Mouse (Mus musculus) kidney, embryonic 16.5 days (tissue): Measurements from ENCODE around the gene Pbx1. TPM values are rescaled to one million over a fixed set of nuclear protein-coding genes. Genes with fewer than 3 reads are reported as not detected.

ENCODE experiments used
- ATAC-seq: fragments of 200-750 bp; cut with Nextera tagmentation; 2 replicates; pipeline ENCODE4 v1.8.0; 2017; ENCODE audit warnings: moderate TSS enrichment; ENCODE audit not compliant: low FRiP score, low TSS enrichment
- H3K27ac ChIP-seq: fragments of 300-500 bp; sonication (generic); 2 replicates; pipeline ENCODE4 v1.5.1; 2014; ENCODE audit warnings: low read length
- H3K27me3 ChIP-seq: fragments of 300-500 bp; sonication (generic); 2 replicates; pipeline ENCODE4 v1.6.1; 2014; ENCODE audit warnings: low read length, control low read depth, mixed read lengths; ENCODE audit not compliant: insufficient read depth
- H3K36me3 ChIP-seq: fragments of 300-500 bp; sonication (generic); 2 replicates; pipeline ENCODE4 v1.6.1; 2014; ENCODE audit warnings: low read length, control low read depth, mixed read lengths; ENCODE audit not compliant: insufficient read depth
- H3K4me1 ChIP-seq: fragments of 300-500 bp; sonication (generic); 2 replicates; pipeline ENCODE4 v1.6.1; 2014; ENCODE audit warnings: low read length, control low read depth, mixed read lengths; ENCODE audit not compliant: insufficient read depth
- H3K4me2 ChIP-seq: fragments of 300-500 bp; sonication (generic); replicated peaks from 2 replicates; pipeline ENCODE4 v1.6.1; 2014; ENCODE audit warnings: low read depth, low read length
- H3K4me3 ChIP-seq: fragments of 300-500 bp; sonication (generic); 2 replicates; pipeline ENCODE4 v1.5.1; 2014; ENCODE audit warnings: mild to moderate bottlenecking, low read length
- H3K9ac ChIP-seq: fragments of 300-500 bp; sonication (generic); replicated peaks from 2 replicates; pipeline ENCODE4 v1.6.1; 2014; ENCODE audit warnings: low read length
- H3K9me3 ChIP-seq: fragments of 300-500 bp; sonication (generic); 2 replicates; pipeline ENCODE4 v1.6.1; 2016; ENCODE audit warnings: low read length, control low read depth
- whole genome bisulfite sequencing: fragments of 180-500 bp; shearing (Covaris S2); extraction: QIAGEN DNeasy Blood & Tissue Kit; methylation state at CpG from one replicate; pipeline ENCODE4 v1.1.7; 2014; 5-methylcytosine and 5-hydroxymethylcytosine counted together
- polyA plus RNA-seq: library from polyadenylated mRNA; unstranded; fragments of >200 nt; fragmentation: Nextera tagmentation; extraction: Ambion mirVana; gene quantifications from 2 replicates; pipeline ENCODE4 v1.2.1, GENCODE M21; 2015

Pbx1 gene
- polyA plus RNA-seq, 1 experiment from 2014 or later = 67.3 TPM

DNA sequence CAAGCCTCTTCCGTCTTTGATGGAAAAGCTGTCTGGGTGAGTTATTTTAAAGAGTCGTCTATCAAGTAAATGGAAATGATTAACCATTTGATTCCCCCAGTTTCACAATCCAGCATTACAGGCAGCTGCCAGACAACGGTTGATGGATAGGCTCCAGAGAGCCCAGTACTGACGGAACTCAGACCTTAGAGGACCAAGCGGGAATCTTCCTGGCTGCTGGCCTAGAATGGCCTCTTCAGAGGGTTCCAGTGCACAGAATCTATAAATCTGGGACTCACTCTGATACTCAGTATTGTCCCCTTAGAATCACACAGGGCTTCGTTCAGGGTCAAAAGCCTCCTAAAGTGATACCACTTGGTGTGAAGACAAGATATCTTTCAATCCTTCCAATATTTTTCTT, 216.6 kb downstream of the Pbx1 start:
- Histone ChIP-seq H3K36me3 (no peaks in the 10 kb centered on the region), H3K27ac (no peak overlapping the region), H3K4me3 (no peak overlapping the region), H3K27me3 (no peaks in the 10 kb centered on the region), H3K4me2 (no peak overlapping the region), H3K9ac (no peak overlapping the region), H3K9me3 (no peaks in the 10 kb centered on the region), H3K4me1 (peaks cover 44% of the 10 kb centered on the region)
- no peak for ATAC-seq
- 45% methylated on average over 6 of the region's 6 CpGs for WGBS

DNA sequence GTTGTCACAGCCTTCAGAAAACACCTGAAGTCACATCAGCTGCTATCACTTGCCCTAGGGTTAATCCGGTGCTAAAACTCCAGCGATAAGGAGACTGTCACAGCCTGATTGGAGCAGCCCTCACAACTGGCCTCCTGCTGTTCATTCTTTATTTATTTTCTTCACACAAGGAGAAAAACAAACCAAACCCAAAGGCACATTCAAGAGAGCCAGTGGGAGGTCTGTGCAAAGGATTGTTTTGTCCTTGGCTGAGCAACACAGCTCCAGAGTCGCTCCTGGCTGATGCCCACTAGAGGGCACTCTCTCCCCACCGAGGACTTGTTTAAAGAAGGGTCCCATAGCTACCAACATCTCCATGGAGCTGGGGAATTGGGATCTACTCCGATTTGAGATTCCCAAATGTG, 218.0 kb downstream of the Pbx1 start:
- no peak overlapping the region for H3K4me2 ChIP-seq
- H3K9ac ChIP-seq = no peak overlapping the region
- H3K27me3 ChIP-seq = no peaks in the 10 kb centered on the region
- H3K9me3 ChIP-seq = no peaks in the 10 kb centered on the region
- H3K36me3 ChIP-seq = peaks cover 5% of the 10 kb centered on the region
- no peak overlapping the region for H3K27ac ChIP-seq
- no peak overlapping the region for H3K4me3 ChIP-seq
- 10% methylated on average over 5 of the region's 5 CpGs for WGBS
- H3K4me1 ChIP-seq = peaks cover 34% of the 10 kb centered on the region
- ATAC-seq = peak; percentile 82

DNA sequence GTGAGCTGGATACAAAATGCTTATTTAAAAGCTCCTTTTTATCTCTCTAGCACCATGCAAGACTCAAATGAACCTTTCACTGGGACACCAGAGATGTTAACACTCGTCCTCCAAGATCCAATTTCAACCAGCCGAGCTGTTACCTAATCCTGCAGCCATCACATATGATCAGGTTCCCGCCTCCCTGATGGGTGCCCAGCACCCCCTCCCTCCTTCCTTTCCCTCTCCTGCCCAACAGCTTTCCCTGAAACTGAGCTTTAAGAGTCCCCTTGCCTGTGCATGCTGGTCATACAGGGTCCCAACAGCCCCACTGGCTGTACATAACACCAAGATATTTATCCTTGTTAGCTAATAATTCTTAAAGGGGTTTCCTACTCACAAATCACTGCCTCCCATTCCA, 218.5 kb downstream of the Pbx1 start:
- Histone ChIP-seq H3K9me3 (no peaks in the 10 kb centered on the region), H3K4me1 (peaks cover 34% of the 10 kb centered on the region), H3K27ac (no peak overlapping the region), H3K27me3 (no peaks in the 10 kb centered on the region), H3K9ac (no peak overlapping the region), H3K4me2 (no peak overlapping the region), H3K36me3 (peaks cover 9% of the 10 kb centered on the region), H3K4me3 (no peak overlapping the region)
- ATAC-seq = peak; percentile 29; the same call in 1 of the 2 replicates
- WGBS = 26% methylated on average over 3 of the region's 3 CpGs

DNA sequence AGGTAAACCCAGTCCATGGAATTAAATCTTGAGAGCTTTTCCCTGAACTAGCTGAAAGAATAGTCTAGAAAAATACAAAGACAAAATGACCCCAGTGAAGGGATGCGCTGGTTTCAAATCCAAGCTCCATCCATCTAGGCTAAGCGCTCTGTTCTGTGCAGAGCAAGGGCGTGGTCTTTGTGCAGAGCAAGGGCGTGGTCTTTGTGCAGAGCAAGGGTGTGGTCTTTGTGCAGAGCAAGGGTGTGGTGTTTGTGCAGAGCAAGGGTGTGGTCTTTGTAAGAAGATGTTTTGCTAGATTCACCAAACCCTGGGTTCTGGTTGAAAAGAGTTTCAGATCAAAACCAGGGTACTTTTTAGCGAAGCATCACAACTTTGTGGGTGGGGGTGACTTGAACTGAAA, 221.7 kb downstream of the Pbx1 start:
- Histone ChIP-seq H3K27me3 (no peaks in the 10 kb centered on the region), H3K9ac (no peak overlapping the region), H3K27ac (no peak overlapping the region), H3K9me3 (no peaks in the 10 kb centered on the region), H3K36me3 (peaks cover 21% of the 10 kb centered on the region), H3K4me3 (no peak overlapping the region), H3K4me1 (peaks cover 23% of the 10 kb centered on the region), H3K4me2 (no peak overlapping the region)
- WGBS = 93% methylated on average over 5 of the region's 5 CpGs
- ATAC-seq = no peak

DNA sequence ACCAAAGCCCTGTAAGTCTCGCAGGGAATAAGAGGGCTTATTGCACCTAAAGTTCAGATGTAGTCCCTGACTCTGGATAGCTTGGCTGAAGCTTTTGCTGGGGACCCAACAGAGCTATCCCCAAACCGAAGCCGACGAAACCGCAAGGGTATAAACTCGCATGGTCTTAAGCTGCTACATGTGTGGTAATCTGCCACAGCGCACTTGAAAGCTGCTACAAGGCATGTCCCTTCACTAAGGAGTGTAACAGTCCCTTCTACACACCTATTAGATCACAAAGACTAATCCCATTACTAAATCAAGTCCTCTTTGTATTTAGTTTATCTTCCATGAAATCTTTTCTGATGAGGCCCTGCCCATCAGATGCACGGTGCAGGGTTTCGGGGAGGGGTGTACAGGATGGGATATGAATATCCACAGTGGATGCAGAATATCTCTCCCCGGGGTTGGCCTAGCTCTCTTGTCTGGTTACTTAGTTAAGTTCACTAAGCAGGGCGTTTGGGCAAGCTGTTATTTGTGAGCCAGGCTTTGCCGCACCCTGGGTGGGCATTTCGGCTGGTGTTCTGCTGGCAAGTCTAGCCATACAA, 231.4 kb downstream of the Pbx1 start:
- Histone ChIP-seq H3K27me3 (no peaks in the 10 kb centered on the region), H3K4me1 (no peaks in the 10 kb centered on the region), H3K4me2 (no peak overlapping the region), H3K4me3 (no peak overlapping the region), H3K9ac (no peak overlapping the region), H3K36me3 (peaks cover 44% of the 10 kb centered on the region), H3K9me3 (no peaks in the 10 kb centered on the region), H3K27ac (no peak overlapping the region)
- 91% methylated on average over 13 of the region's 13 CpGs for WGBS
- no peak for ATAC-seq

DNA sequence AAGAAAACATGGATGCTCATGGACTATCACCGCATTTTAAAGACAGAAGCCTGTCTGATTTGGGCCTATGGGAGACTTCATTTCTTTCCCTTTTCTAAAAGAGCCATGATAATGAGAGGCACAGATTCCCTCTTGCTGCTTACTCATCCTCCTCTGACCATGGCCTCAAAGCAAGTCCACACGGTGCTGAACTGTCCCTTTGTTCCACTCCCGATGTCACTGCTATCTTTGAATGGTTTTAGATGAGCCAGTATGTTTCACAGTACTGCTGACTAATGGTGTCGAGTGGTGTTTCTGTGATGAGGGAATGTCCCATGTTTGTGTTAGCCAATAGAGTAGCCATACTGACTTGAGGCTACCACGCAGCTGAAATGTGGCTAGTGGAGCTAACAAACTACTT, 233.8 kb downstream of the Pbx1 start:
- Histone ChIP-seq H3K4me2 (no peak overlapping the region), H3K4me3 (no peak overlapping the region), H3K36me3 (peaks cover 60% of the 10 kb centered on the region), H3K4me1 (no peaks in the 10 kb centered on the region), H3K9me3 (no peaks in the 10 kb centered on the region), H3K9ac (no peak overlapping the region), H3K27me3 (no peaks in the 10 kb centered on the region), H3K27ac (no peak overlapping the region)
- no peak for ATAC-seq
- 86% methylated on average over 5 of the region's 5 CpGs for WGBS

DNA sequence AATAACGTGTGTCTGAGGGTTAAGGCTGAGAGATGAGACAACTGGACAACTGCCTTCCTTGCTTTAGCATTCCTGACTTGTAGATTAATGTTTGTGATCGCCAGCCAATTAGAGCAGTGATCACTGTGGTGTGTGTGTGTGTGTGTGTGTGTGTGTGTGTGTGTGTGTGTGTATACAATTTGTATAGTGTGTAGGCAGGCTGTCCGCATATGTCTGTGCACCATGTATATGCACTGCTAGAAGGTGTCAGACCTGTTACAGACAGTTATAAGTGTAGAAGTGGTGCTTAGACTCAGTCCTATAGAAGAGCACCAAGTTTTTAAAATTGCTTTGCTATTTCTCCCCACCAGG, 234.2 kb downstream of the Pbx1 start:
- Histone ChIP-seq H3K27ac (no peak overlapping the region), H3K4me1 (no peaks in the 10 kb centered on the region), H3K36me3 (peaks cover 60% of the 10 kb centered on the region), H3K9ac (no peak overlapping the region), H3K9me3 (no peaks in the 10 kb centered on the region), H3K4me2 (no peak overlapping the region), H3K27me3 (no peaks in the 10 kb centered on the region), H3K4me3 (no peak overlapping the region)
- no peak for ATAC-seq
- 82% methylated on average over 3 of the region's 3 CpGs for WGBS

DNA sequence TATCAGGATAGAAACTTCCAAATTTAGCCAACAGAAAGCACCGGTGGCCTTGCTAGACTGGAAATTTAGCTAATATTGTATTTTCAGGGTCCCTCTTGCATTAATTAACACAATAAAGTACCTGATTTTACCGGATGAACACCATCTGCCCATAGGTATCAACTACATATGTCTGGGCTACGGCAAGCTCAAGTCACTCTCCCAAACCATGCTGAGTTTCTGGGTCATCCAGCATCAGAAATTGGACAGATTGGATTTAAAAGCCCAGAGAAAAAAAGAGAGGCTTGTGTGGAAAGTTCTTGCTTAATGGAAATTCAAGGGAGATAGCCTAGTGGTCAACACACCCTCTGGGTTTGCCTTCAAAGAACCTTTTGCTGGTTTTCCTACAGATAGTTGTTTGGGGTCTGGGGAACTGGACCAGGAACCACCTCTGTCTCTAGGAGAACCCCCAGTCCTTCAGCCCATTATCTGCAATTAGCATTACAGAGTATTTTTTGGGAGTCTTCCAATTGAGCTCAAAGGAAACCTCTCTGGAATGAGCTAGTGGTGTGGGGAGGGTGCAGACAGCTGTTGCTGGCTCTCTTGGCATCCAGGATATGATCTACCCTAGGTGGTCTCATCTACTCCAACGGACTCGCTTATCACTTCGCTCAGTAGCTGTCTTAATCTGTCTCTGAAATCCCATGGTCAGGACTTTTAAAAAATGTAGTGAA, 234.7 kb downstream of the Pbx1 start:
- H3K27me3 ChIP-seq = no peaks in the 10 kb centered on the region
- no peaks in the 10 kb centered on the region for H3K4me1 ChIP-seq
- H3K9me3 ChIP-seq = no peaks in the 10 kb centered on the region
- no peak overlapping the region for H3K9ac ChIP-seq
- H3K4me2 ChIP-seq = no peak overlapping the region
- peaks cover 55% of the 10 kb centered on the region for H3K36me3 ChIP-seq
- H3K27ac ChIP-seq = no peak overlapping the region
- 81% methylated on average over 6 of the region's 6 CpGs for WGBS
- ATAC-seq = no peak
- H3K4me3 ChIP-seq = no peak overlapping the region

DNA sequence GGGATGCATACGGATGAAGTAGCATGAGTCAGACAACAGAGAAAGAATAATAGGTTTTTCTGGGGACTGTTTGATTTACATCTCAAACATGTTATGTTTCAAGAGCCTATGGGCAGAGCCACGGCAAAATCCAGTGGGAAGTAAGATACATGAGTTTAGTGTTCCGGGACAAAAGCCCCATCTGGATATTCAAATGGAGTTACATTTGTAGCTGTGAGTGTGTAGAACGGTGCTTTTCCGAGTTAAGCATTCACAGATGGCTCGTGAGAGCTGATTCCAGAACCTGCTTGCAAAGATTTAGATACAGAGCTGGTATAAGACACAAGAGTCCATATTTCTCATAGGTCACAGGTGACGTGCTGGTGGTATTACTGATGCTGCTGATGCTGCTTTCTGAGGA, 238.7 kb downstream of the Pbx1 start:
- Histone ChIP-seq H3K9ac (no peak overlapping the region), H3K27me3 (no peaks in the 10 kb centered on the region), H3K9me3 (no peaks in the 10 kb centered on the region), H3K4me2 (no peak overlapping the region), H3K27ac (no peak overlapping the region), H3K4me1 (no peaks in the 10 kb centered on the region), H3K4me3 (no peak overlapping the region), H3K36me3 (peaks cover 27% of the 10 kb centered on the region)
- 80% methylated on average over 7 of the region's 7 CpGs for WGBS
- ATAC-seq = no peak

DNA sequence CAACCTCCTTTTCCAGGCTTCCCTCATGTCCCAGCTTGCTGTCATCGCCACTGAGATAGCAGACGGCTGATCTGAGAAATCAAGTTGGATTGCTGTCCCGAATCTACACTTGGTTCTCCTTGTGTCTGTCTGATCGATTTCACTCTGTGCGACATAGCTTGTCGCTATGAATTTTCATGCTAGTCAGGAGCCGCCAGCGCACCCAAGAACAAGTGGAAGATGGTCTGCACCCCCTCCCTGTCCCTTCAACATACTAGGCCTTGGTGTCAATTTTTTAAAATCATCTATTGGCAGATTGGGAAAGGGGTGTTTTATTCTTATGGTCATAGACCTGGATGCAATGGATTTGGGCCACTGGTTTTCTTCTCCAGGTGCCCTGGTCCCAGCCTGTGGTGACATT, 249.3 kb downstream of the Pbx1 start:
- no peak for ATAC-seq
- H3K36me3 ChIP-seq = peaks cover 49% of the 10 kb centered on the region
- no peak overlapping the region for H3K4me2 ChIP-seq
- H3K27ac ChIP-seq = no peak overlapping the region
- H3K27me3 ChIP-seq = no peaks in the 10 kb centered on the region
- H3K9ac ChIP-seq = no peak overlapping the region
- WGBS = 96% methylated on average over 8 of the region's 8 CpGs
- no peak overlapping the region for H3K4me3 ChIP-seq
- peaks cover 10% of the 10 kb centered on the region; the same call in 1 of the 2 replicates for H3K4me1 ChIP-seq
- H3K9me3 ChIP-seq = no peaks in the 10 kb centered on the region
